Mouse (Mus musculus): ENCODE data around the gene Cox7a2l. TPM values are rescaled to one million over a fixed set of nuclear protein-coding genes. Genes with fewer than 3 reads are reported as not detected.

Cox7a2l gene
- polyA plus RNA-seq, 1 experiment from 2014 or later, result 160 TPM

GRCm38 (mm10) chr17:83514213-83514701 lies 2.9 kb downstream of the Cox7a2l start:
- DNase-seq (ENCODE audit: low spot score) (peak; percentile 96), ATAC-seq (ENCODE audit: insufficient read depth, low FRiP score, low TSS enrichment) (peak; percentile 97)
- Histone ChIP-seq H3K9me3 (ENCODE audit: control insufficient read depth, low read length) (no peaks in the 10 kb centered on the region), H3K4me2 (ENCODE audit: low read depth) (peak overlapping the region; percentile 88), H3K4me3 (ENCODE audit: low read depth, low read length) (peak overlapping the region; percentile 97), H3K9ac (ENCODE audit: low read length) (peak overlapping the region; percentile 87), H3K27ac (ENCODE audit: low read depth, low read length) (peak overlapping the region; percentile 34; the same call in 1 of the 2 replicates), H3K27me3 (ENCODE audit: control insufficient read depth, insufficient read depth, low read length) (no peaks in the 10 kb centered on the region), H3K4me1 (ENCODE audit: control insufficient read depth, insufficient read depth, low read length) (peaks cover 10% of the 10 kb centered on the region), H3K36me3 (ENCODE audit: control insufficient read depth, insufficient read depth, low read length) (no peaks in the 10 kb centered on the region)
- 0% methylated on average over 33 of the region's 33 CpGs for WGBS

- Histone ChIP-seq H3K9me3 (ENCODE audit: control insufficient read depth, low read length) (no peaks in the 10 kb centered on the region), H3K36me3 (ENCODE audit: control insufficient read depth, insufficient read depth, low read length) (no peaks in the 10 kb centered on the region), H3K9ac (ENCODE audit: low read length) (peak overlapping the region; percentile 87), H3K4me2 (ENCODE audit: low read depth) (peak overlapping the region; percentile 88), H3K27me3 (ENCODE audit: control insufficient read depth, insufficient read depth, low read length) (no peaks in the 10 kb centered on the region), H3K4me3 (ENCODE audit: low read depth, low read length) (peak overlapping the region; percentile 97), H3K4me1 (ENCODE audit: control insufficient read depth, insufficient read depth, low read length) (peaks cover 10% of the 10 kb centered on the region), H3K27ac (ENCODE audit: low read depth, low read length) (peak overlapping the region; percentile 34; the same call in 1 of the 2 replicates)
- DNase-seq (ENCODE audit: low spot score) (no peak), ATAC-seq (ENCODE audit: insufficient read depth, low FRiP score, low TSS enrichment) (peak; percentile 70)
- 3% methylated on average over 24 of the region's 24 CpGs for WGBS
Measured at GRCm38 (mm10) chr17:83513655-83514212, 3.4 kb downstream of the Cox7a2l start.

GRCm38 (mm10) chr17:83512130-83512529 lies 5.0 kb downstream of the Cox7a2l start:
- Histone ChIP-seq H3K9me3 (ENCODE audit: control insufficient read depth, low read length) (no peaks in the 10 kb centered on the region), H3K4me3 (ENCODE audit: low read depth, low read length) (no peak overlapping the region), H3K27me3 (ENCODE audit: control insufficient read depth, insufficient read depth, low read length) (no peaks in the 10 kb centered on the region), H3K4me2 (ENCODE audit: low read depth) (no peak overlapping the region), H3K4me1 (ENCODE audit: control insufficient read depth, insufficient read depth, low read length) (peaks cover 10% of the 10 kb centered on the region), H3K27ac (ENCODE audit: low read depth, low read length) (no peak overlapping the region), H3K9ac (ENCODE audit: low read length) (no peak overlapping the region), H3K36me3 (ENCODE audit: control insufficient read depth, insufficient read depth, low read length) (no peaks in the 10 kb centered on the region)
- no peak for ATAC-seq (ENCODE audit: insufficient read depth, low FRiP score, low TSS enrichment)
- DNase-seq (ENCODE audit: low spot score), result no peak
- 92% methylated on average over 3 of the region's 3 CpGs for WGBS

DNA sequence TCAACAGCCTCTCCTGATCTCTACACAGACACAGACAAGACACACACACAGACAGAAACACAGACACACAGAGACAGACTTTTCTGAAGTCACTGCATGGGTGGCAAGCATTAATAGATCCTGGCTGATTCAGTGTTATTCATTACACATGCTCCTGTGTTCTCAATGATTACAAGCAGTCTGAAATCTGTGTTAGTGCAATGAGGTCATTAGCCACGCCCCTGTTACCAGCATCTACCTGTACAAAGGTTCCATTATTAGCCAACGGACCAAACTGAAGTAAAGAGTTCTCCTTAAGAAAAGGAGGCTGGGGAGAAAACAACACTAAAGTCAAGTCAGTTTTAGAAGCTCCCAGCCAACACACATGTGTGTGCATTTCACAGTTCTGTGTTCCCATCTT lies 13.4 kb downstream of the Cox7a2l start:
- Histone ChIP-seq H3K9ac (ENCODE audit: low read length) (no peak overlapping the region), H3K36me3 (ENCODE audit: control insufficient read depth, insufficient read depth, low read length) (peaks cover 2% of the 10 kb centered on the region), H3K4me2 (ENCODE audit: low read depth) (no peak overlapping the region), H3K4me1 (ENCODE audit: control insufficient read depth, insufficient read depth, low read length) (no peaks in the 10 kb centered on the region), H3K4me3 (ENCODE audit: low read depth, low read length) (no peak overlapping the region), H3K9me3 (ENCODE audit: control insufficient read depth, low read length) (no peaks in the 10 kb centered on the region), H3K27ac (ENCODE audit: low read depth, low read length) (no peak overlapping the region), H3K27me3 (ENCODE audit: control insufficient read depth, insufficient read depth, low read length) (no peaks in the 10 kb centered on the region)
- ATAC-seq (ENCODE audit: insufficient read depth, low FRiP score, low TSS enrichment) (no peak), DNase-seq (ENCODE audit: low spot score) (no peak)
- WGBS, result 92% methylated on average over 2 of the region's 2 CpGs

DNA sequence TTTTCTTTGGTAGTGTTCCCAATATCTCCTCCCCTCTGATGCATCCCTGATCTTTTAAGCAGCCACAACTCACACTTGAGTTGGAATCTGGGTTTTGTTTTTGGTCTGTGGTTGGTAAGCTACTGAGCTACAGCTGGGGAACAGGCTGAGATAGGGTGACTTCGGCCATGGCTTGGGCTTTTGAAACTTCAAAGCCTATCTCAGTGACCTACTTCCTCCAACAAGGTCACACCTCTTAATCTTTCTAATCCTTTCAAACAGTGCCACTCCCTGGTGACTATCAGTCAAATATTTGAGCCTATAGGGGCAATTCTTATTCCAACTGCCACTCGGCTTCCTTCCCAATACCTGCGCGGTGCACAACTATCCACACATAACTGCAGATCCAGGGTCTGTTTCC lies 17.4 kb downstream of the Cox7a2l start:
- H3K9me3 ChIP-seq (ENCODE audit: control insufficient read depth, low read length), result no peaks in the 10 kb centered on the region

DNA sequence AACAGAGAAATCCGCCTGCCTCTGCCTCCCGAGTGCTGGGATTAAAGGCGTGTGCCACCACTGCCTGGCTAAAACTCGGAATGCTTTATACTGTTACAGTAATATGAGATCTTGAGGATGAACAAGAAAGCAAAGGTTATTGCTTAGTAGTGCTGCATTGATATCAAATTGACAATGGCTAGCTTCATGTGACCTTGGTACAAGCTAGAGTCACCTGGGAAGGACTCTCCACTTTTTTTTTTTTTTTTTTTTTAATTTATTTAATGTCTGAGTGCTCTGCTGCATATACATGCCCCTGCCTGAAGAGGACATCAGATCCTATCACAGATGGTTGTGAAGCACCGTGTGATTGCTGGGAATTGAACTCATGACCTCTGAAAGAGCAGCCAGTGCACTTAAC lies 18.2 kb downstream of the Cox7a2l start:
- Histone ChIP-seq H3K9me3 (ENCODE audit: control insufficient read depth, low read length) (no peaks in the 10 kb centered on the region), H3K27ac (ENCODE audit: low read depth, low read length) (no peak overlapping the region), H3K4me2 (ENCODE audit: low read depth) (no peak overlapping the region), H3K36me3 (ENCODE audit: control insufficient read depth, insufficient read depth, low read length) (peaks cover 2% of the 10 kb centered on the region), H3K4me3 (ENCODE audit: low read depth, low read length) (no peak overlapping the region), H3K27me3 (ENCODE audit: control insufficient read depth, insufficient read depth, low read length) (no peaks in the 10 kb centered on the region), H3K4me1 (ENCODE audit: control insufficient read depth, insufficient read depth, low read length) (no peaks in the 10 kb centered on the region), H3K9ac (ENCODE audit: low read length) (no peak overlapping the region)
- WGBS, result 91% methylated on average over 5 of the region's 5 CpGs
- ATAC-seq (ENCODE audit: insufficient read depth, low FRiP score, low TSS enrichment) (no peak), DNase-seq (ENCODE audit: low spot score) (no peak)

More for the DNA sequence above, 17.4 kb downstream of the Cox7a2l start:
- no peaks in the 10 kb centered on the region for H3K27me3 ChIP-seq (ENCODE audit: control insufficient read depth, insufficient read depth, low read length)
- no peak for DNase-seq (ENCODE audit: low spot score)
- H3K4me2 ChIP-seq (ENCODE audit: low read depth), result no peak overlapping the region
- no peak overlapping the region for H3K27ac ChIP-seq (ENCODE audit: low read depth, low read length)
- ATAC-seq (ENCODE audit: insufficient read depth, low FRiP score, low TSS enrichment), result no peak
- no peaks in the 10 kb centered on the region for H3K4me1 ChIP-seq (ENCODE audit: control insufficient read depth, insufficient read depth, low read length)
- WGBS, result 95% methylated on average over 4 of the region's 4 CpGs
- no peak overlapping the region for H3K9ac ChIP-seq (ENCODE audit: low read length)
- H3K36me3 ChIP-seq (ENCODE audit: control insufficient read depth, insufficient read depth, low read length), result peaks cover 2% of the 10 kb centered on the region
- H3K4me3 ChIP-seq (ENCODE audit: low read depth, low read length), result no peak overlapping the region

GRCm38 (mm10) chr17:83487762-83488161 lies 29.4 kb downstream of the Cox7a2l start:
- Histone ChIP-seq H3K27me3 (ENCODE audit: control insufficient read depth, insufficient read depth, low read length) (no peaks in the 10 kb centered on the region), H3K4me1 (ENCODE audit: control insufficient read depth, insufficient read depth, low read length) (no peaks in the 10 kb centered on the region), H3K4me2 (ENCODE audit: low read depth) (no peak overlapping the region), H3K9ac (ENCODE audit: low read length) (no peak overlapping the region), H3K9me3 (ENCODE audit: control insufficient read depth, low read length) (no peaks in the 10 kb centered on the region), H3K27ac (ENCODE audit: low read depth, low read length) (no peak overlapping the region), H3K36me3 (ENCODE audit: control insufficient read depth, insufficient read depth, low read length) (no peaks in the 10 kb centered on the region), H3K4me3 (ENCODE audit: low read depth, low read length) (no peak overlapping the region)
- DNase-seq (ENCODE audit: low spot score) (no peak), ATAC-seq (ENCODE audit: insufficient read depth, low FRiP score, low TSS enrichment) (no peak)
- 61% methylated on average over 3 of the region's 3 CpGs for WGBS

GRCm38 (mm10) chr17:83483784-83484183 lies 33.3 kb downstream of the Cox7a2l start:
- H3K9me3 ChIP-seq (ENCODE audit: control insufficient read depth, low read length), result no peaks in the 10 kb centered on the region
- H3K4me2 ChIP-seq (ENCODE audit: low read depth), result no peak overlapping the region
- no peak overlapping the region for H3K27ac ChIP-seq (ENCODE audit: low read depth, low read length)
- H3K4me1 ChIP-seq (ENCODE audit: control insufficient read depth, insufficient read depth, low read length), result no peaks in the 10 kb centered on the region
- H3K36me3 ChIP-seq (ENCODE audit: control insufficient read depth, insufficient read depth, low read length), result no peaks in the 10 kb centered on the region; the same call in 1 of the 2 replicates
- no peak for ATAC-seq (ENCODE audit: insufficient read depth, low FRiP score, low TSS enrichment)
- no peak for DNase-seq (ENCODE audit: low spot score)
- 83% methylated on average over 2 of the region's 2 CpGs for WGBS
- no peaks in the 10 kb centered on the region for H3K27me3 ChIP-seq (ENCODE audit: control insufficient read depth, insufficient read depth, low read length)
- no peak overlapping the region for H3K9ac ChIP-seq (ENCODE audit: low read length)
- no peak overlapping the region for H3K4me3 ChIP-seq (ENCODE audit: low read depth, low read length)

GRCm38 (mm10) chr17:83482817-83483536 lies 34.2 kb downstream of the Cox7a2l start:
- no peak overlapping the region for H3K4me2 ChIP-seq (ENCODE audit: low read depth)
- no peaks in the 10 kb centered on the region for H3K9me3 ChIP-seq (ENCODE audit: control insufficient read depth, low read length)
- H3K36me3 ChIP-seq (ENCODE audit: control insufficient read depth, insufficient read depth, low read length), result peaks cover 2% of the 10 kb centered on the region
- H3K4me1 ChIP-seq (ENCODE audit: control insufficient read depth, insufficient read depth, low read length), result no peaks in the 10 kb centered on the region
- DNase-seq (ENCODE audit: low spot score) (no peak), ATAC-seq (ENCODE audit: insufficient read depth, low FRiP score, low TSS enrichment) (no peak)
- H3K9ac ChIP-seq (ENCODE audit: low read length), result no peak overlapping the region
- no peak overlapping the region for H3K4me3 ChIP-seq (ENCODE audit: low read depth, low read length)
- WGBS, result 95% methylated on average over 7 of the region's 7 CpGs
- no peaks in the 10 kb centered on the region for H3K27me3 ChIP-seq (ENCODE audit: control insufficient read depth, insufficient read depth, low read length)
- no peak overlapping the region for H3K27ac ChIP-seq (ENCODE audit: low read depth, low read length)
